Mouse (Mus musculus) fat pad, adult 2 months (tissue): ENCODE measurements around the gene Gm45521.
A peak's percentile ranks its signal among the peaks of the same experiment; 100 is the strongest.

Source experiments
- DNase-seq: peaks from one replicate; pipeline ENCODE4 v3.0.0-alpha.2; 2011; ENCODE audit warnings: low read depth, low spot score; ENCODE audit errors: extremely low read depth

Gene Gm45521

DNA sequence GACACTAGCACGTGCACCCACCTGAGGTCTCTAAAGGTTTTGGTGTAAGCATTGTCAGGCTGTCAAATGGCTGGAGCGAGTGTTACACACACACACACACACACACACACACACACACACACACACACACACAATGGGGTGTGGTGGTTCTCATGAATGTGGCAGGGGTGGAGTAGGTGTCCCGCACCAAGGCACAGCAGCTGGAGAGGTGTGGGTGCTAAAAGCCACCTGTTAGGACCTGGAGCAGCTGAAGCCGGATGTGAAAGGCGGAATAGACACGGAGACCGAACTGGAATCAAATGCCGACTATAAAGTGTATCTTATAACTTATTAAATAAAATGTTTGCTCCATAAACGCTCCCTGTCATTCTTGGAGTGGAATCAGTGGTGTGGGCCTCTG, 5.9 kb upstream of the Gm45521 start:
- no peak for DNase-seq

DNA sequence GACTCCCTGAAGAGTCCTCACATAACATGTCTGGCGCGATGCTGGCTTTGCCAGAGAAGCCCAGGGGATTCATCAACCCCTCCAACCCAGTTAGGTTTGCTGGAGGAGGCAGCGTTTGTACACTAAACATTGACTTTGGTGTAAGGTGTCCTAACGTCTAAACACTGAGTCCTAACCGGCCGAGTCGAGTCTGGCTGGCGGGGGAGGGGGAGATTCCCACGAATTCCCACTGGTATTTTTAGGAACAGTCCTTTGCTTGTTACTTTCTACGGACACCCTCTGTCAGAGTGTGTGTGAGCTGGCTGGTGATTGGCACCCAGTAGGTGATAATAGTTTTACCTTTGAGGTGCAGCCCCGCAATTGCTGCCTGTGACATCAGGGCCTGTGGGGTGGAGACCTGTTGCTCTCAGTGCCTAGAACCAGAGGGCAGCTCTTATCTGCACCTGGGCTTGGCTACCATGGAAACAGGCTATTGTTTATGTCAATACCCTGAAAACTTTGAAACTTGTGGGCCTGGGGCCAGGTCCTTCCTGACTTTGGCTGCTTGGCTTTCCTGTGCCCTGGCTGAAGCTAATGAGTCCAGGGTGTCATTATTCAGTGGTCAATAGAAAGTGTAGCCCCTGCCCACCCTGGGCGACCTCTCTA, 4.4 kb upstream of the Gm45521 start:
- no peak for DNase-seq

DNA sequence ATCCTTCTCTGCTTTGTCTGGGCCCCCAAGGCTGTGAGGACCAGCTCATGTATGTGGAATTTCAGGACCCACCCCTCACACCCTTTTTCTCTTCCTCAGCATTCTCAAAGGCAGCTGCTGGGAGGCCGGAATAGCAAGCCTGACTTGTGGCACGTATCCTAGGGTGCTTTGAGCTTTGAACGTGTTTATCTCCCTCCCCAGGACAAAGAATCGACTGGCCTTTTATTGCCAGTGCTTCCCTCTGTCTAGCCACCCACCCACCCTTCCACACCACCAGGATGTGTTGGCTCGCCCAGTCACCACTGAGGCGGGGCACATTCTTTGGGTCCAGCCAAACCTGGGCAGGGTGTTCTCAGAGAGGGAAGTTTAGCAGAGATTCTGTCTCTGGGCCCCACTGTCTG, 3.0 kb upstream of the Gm45521 start:
- DNase-seq = no peak

DNA sequence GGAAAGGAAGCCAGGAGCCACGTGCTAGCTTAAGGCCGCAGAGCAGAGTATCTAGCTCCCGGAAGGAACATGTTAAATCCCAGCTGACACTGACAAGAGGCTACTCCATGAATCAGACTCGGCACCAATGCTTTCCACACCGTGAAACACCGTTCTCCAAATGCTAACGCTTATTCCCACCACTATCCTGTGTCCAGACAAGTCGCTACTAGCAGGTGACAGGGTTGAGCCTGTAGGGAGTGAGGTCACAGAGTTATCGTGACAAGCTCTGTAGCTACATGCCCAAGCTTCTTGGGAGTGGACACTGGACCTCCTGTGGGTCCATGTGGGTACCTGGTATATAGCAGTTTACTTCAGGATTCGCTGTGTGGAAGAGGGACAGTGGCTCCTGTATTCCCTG, 661 bp upstream of the Gm45521 start:
- no peak for DNase-seq

DNA sequence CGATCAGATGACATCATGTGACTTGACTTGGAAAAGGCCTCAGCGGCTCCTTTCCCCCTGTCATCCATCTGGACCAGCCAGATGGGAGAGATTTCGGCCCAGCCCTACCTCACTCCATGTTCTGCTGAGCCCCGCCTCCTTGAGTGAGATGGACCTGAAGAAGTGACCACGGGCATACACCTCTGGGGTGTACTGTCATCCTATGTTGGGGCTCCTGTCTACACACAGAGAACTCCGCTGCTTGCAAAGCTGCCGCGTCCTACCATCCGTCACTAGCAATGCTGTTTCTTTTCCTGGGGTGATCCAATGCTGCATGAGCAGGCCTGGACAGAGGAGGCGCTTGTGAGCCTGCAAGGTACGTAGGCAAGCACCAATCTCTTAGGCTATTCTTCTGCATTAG, 3.5 kb downstream of the Gm45521 start:
- no peak for DNase-seq

DNA sequence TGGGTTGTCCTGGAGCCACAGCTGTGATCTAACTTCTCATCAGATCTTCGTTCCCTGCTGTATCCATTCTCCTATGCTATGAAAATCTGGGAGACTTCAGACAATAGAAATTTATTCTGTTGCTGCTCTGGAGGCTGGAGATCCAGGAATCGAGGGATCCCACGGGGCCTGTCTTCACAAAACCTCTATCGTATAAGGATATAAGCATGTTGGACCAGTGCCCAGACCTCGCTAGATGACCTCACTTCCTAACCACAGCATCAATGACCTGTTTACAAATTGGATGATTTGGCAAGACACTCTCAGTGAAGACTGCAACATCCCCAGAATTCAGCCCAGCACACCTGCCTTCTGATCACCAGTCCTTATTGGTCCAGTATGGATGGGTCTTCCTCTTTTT, 4.6 kb downstream of the Gm45521 start:
- no peak for DNase-seq

DNA sequence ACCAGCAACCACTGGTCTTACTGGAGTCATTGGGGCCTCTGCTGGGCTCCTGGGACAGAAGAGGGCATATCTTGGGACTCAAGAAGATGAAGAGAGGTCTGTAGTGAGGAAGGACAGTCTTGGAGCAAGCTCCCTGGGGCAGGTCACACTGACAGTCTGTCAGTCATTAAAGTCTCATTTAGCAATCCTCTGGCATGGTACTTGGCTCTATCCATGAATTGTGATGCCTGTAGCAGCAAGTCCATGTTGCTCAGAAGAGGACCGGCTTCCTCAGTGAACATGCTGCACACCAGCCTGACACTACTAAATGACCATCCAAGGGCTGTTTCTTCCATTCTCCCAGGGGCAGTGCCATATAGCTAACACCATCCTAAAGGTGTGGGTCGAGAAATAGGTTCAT, 5.5 kb downstream of the Gm45521 start:
- DNase-seq = peak; percentile 43

DNA sequence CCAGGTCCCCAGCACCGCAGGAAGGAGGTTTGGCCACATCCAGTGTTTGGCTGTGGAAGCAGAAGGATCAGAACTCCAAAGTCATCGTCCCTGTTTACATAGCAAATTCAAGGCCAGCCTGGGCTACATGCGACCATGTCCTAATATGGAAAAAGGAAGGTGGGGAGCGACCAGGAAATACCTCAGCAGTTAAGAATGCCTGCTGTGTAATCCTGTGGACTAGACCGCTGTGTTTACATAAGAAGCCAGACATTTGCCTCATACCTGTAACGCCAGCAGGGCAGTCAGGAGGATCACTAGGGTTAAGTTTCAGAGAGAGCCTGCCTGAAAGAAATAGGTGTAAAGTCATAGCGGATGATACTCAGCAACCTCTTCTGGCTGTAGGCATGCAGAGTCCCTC, 6.1 kb downstream of the Gm45521 start:
- no peak for DNase-seq

DNA sequence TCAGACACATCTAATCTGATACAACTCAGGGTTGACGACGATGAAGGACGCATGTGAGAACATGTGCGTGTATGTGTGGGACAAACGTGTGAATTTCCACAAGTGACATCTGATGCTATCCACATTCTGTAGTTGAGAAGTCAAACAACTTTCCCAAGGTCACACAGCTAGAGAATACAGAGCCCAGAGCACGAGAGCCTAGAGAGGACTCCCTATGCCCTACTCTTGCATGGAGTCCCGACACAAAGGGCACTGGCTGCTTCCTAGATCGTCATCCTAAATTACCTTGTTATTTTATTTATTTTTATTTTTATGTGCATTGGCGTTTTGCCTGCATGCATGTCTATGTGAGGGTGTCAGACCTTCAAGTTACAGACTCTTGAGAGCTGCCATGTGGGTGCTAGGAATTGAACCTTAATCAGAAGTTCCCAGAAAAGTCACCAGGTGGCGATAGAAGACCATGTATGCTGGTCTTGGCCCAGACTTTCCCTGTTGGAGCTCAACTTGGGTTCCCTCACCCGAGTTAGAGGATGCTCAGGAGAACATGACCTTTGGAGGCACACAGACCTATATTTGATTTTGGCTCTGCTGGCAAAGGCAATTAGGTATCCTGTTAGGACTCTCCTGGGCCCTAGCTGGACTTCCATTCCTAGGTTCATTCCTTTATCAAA, 7.3 kb downstream of the Gm45521 start:
- DNase-seq = no peak

DNA sequence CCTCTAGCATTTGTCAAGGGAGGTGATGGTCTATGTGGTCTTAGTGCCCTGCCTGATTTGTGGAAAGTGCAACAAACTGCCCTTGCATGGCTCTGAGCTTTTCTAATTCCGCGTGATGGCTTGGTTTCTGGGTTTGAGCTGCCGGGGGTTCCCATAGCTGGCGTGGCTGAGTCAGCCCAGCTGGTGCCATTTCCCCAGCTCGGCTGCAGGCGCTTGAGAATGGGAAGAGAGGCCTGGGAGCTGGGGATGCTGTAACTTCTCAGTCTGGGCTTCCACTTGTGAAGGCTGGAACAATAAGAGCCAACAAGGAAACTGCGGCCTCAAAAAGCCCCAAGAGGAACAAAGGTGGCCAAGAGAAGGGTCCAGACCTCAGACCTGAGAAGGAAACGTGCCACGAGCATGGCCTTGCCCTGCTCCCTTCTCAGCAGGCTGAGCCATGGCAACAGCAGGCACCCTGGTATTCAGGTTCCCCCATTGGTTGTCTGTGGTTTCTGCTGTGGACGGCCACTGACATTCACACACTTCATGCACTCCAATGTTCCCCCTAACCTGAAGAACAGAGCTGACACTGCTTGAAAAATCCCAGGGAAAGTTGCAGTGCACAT, 14.9 kb downstream of the Gm45521 start:
- no peak for DNase-seq

DNA sequence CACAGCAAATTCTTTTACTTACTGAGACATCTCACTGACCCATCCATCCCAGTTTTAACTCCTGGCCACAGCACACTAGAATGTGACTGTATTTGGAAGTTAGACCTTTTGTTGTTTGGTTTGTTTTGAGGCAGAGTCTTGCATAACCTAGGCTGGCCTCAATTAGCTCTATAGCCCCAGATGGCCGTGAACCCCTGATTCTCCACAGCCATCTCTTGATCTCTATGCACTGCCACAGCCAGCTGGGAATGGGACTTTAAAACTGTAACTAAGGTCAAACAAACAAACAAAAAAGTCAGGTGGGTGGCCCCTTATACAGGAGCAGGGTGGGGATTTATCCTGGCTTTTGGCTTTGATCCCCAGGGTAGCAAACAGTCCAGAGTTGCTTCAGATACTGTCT, 17.6 kb downstream of the Gm45521 start:
- no peak for DNase-seq

DNA sequence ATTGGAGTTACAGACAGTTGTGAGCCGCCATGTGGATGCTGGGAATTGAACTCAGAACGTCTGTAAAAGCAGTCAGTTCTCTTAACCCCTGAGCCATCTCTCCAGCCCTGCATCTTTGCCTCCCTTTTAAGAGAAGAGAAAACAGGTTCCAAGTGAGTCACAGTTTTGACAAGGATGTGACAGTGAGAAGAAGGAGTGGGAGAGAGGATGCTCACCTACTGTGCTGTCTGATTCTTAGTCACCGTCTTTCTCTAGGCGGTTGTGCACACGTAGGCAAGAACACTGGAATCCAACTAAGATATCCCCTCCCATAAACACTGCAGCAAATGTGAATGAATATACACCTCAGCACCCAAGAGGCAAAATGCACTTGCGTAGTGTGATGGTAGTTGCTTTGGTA, 18.1 kb downstream of the Gm45521 start:
- no peak for DNase-seq

DNA sequence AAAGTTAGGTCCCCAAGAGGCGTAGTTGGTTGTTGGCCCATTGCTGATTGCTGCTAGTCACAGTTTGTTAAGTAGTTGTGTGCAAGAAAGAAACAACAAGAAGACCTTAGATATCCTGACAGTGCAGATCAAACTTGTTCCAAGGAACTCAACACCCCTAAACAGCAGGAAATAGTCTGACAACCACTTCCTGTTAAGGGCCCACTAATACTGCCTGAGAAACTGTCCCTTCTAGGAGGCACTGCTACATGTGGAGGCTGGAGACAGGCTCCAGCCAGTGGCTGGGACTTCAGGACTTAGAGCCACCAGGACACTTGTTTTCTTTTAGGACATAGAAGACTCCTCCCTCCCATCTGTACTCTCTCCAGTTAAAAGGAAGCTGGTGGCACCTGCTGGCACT, 20.4 kb downstream of the Gm45521 start:
- no peak for DNase-seq

DNA sequence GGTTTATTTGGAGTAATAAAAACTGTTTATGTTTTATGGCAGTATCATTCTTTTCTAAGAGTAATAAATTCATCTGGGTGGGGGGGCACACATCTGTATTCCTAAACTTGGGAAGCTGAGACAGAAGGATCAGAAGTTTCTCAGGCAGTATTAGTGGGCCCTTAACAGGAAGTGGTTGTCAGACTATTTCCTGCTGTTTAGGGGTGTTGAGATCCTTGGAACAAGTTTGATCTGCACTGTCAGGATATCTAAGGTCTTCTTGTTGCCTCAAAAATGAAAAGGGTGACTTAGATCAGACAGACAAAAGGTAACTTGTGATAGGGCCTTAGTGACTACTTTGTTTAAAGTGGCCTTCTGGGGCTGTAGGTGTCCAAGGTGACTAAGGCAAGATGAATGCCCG, 21.1 kb downstream of the Gm45521 start:
- no peak for DNase-seq

DNA sequence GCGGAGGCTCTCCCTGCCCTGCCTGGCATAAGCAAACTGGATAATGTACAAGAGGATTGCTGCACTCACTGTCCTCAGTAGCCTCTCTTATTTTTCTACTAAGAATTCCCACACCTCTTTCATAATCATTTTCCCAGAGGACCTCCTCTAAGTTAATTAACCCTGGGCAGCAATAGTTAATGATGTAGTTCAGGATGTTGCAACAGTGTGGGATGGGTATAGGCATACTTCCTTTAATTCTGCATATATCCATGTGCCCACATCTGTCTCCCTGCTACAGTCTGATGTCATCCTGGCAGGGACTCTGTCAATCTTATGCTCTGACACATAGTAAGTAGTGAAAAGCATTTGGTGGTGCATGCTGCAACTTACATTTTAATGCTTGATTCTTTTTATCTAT, 24.1 kb downstream of the Gm45521 start:
- DNase-seq = peak; percentile 88

DNA sequence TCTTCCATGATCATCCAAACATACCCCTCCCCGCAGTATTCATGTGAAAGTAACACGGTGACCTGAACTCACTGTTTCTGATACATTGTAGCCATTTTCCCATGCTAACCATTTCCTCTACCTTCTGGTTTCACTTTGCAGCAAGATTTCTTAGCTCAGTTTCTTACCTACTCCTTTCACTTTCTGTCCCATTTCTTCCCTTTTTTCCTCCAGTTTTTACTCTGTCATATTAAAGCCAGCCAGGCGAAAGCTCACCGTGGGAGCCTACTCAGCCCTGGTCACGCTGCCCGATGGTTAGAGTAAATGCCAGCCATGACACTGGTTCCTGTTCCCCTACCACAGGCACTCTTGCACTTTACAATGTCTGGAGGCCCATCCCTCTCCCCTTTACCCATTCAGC, 29.8 kb downstream of the Gm45521 start:
- DNase-seq = no peak

DNA sequence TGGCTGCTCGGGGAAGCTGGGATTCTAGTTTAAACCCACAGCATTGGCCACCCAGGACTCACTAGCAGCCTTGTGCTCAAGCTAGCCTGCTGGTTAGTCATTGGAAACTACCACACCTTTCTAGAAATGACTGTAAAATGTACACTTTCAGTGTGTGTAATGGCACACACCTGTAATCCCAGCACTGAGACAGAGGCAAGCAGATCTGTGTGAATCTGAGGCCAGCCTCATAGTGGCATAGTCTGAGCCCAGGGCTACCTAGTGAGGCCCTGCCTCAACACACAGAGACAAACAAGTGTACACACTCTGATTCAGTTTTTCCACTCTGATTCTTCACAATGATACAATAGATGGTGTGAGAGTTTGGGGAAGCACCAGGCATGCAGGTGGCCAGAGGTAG, 32.3 kb downstream of the Gm45521 start:
- DNase-seq = no peak

DNA sequence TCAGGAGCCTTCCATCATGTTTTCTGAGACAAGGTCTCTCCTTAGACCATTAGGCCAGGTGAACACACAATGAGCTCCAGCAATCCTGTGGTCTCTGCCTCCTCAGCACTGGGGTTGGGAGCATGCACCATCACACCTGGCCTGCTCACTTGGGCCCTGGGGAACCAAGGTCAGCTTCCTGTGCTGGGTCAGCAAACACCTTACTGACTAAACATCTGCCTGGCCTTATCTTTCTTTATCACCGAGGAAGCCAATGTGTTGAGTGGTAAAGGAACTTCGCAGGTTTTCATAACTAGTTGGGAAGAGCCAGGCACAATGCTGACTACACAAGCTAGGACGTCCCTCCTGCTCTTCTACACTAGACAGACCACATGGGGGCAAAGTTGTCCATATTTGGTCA, 32.9 kb downstream of the Gm45521 start:
- no peak for DNase-seq

DNA sequence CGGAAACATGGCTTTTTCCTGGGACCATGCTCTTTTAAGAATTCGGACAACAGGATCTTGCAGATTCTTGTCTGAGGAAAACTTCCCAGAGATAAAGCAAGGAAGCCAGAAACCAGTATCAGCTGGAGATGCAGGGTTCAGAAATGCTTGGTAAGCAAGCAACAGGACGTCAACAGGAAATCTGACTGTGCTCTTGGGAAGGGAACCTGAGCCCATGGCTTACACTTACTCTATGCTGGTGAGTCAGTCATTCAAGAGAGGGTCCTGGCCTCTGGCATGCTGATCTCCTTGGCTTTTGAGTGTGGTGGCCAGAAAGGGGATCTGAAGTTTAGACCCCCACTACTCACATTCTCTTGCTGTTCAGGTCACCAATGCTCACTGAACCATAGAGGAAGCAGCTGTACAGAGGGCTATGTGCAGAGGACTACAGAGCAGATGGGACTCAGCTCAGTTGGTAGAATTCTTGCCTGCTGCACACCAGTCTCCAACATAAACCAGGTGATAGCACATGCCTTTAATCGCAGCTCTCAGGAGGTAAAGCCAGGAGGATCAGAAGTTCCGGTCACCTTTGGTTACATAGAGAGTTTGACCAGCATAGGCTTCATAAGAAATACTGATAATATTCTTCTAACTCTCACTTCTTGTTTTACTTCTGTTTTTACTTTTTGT, 34.2 kb downstream of the Gm45521 start:
- DNase-seq = no peak

DNA sequence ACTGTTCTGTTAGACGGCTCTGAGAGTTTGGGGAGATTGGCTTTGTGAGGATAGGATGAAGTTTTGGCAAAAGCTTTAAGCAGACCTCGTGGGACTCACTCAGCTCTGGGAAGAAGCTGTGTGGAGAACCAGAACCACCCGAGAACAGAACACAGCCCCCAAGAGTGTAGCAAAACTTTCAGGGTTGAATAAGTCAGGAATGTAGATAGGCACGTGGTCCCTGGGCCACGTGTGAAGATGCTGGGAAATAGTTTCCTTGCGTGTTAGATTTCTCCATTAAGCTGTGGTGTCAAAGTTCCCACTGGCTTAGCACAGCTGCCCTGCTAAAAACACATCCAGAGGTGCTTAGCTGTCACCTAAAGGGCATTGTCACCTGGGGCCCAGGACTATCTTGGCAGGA, 35.1 kb downstream of the Gm45521 start:
- no peak for DNase-seq

DNA sequence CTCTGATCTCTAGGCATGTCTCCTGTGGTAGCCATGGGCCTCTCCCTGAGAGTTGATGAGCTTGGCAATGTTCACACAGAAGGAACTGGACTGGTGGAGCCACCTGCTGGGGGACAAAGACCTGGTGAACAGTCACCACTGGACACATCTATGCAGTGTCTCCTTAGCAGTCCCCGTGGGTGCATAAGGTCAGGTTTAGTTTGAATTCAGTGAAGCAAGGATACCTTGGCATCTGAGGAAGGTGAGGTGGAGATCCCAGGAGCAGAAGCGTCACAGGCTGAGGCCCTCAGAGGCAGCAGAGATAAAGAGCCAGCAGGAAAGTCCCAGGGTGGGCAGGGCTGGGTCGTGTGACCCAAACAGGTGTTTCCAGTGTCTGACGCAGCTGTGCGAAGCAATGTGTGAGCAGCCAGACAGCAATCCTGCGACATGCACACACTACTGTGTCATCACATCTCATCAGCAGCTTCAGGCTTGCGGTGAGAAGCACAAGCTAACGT, 37.2 kb downstream of the Gm45521 start, which contains the start of gene Dnase1l3:
Gene Dnase1l3, minus strand, starts transcription at position 303 of the 497 bp plus-strand sequence.
- DNase-seq = no peak

DNA sequence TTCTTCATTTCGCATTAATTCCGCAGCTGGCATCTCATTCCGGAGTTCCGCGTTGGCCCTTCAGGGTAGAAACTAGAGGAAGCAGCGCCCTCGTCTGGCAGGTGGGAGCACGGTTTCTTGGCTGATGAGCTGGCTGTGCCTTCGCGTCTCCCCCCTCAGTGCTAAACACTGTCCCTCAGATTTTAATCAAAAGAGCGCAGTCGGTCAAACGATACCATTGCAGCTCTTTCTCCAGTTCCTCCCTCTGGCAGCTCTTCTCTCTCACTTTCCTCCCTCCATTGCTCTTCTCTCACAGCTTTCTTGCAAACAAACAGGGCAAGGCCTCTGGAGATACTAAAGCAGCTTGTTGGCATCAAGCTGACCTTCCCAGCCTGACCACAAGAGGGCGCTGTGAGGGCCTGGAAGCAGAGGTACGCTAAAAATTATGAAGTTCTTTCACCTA, 40.2 kb downstream of the Gm45521 start:
- no peak for DNase-seq
